1 mouse cellular context compared by ENCODE assay signal in genomic region chr13:100743346-100744035, GRCm38 (mm10).
TF ChIP-seq lines count a peak whose summit lies in the region.

No protein-coding gene starts in this region.

TF ChIP-seq in MEL, 35 proteins besides CTCF, POLR2A, EP300 and RAD21 (continued from another document):
- TF ChIP-seq RCOR1 (IDR thresholded peaks at IDR 0.05; ENCODE audit: low read depth, low read length) (peak; percentile 39; the same call in 1 of the 2 replicates), KAT2A (conservative IDR thresholded peaks at IDR 0.05; ENCODE audit: low read depth, low read length) (no peak), CHD1 (IDR thresholded peaks at IDR 0.05; ENCODE audit: low read depth, low read length) (no peak), MAFK (IDR thresholded peaks at IDR 0.05; ENCODE audit: borderline replicate concordance, low read depth, low read length) (no peak), POLR2AphosphoS5 (IDR thresholded peaks at IDR 0.05; ENCODE audit: borderline replicate concordance, low read depth, low read length) (no peak), MYB (IDR thresholded peaks at IDR 0.05; ENCODE audit: low read depth, low read length) (no peak), UBTF (IDR thresholded peaks at IDR 0.05; ENCODE audit: borderline replicate concordance, insufficient read depth, low read depth, low read length) (no peak), E2F4 (IDR thresholded peaks at IDR 0.05; ENCODE audit: borderline replicate concordance, low read depth, low read length) (no peak), ELF1 (IDR thresholded peaks at IDR 0.05; ENCODE audit: low read depth, low read length) (no peak), MAZ (IDR thresholded peaks at IDR 0.05; ENCODE audit: low read depth, low read length) (no peak), TAL1 (IDR thresholded peaks at IDR 0.05; ENCODE audit: low read length) (peak; percentile 78), MYC (IDR thresholded peaks at IDR 0.05; ENCODE audit: low read depth, low read length) (peak; percentile 23; the same call in 1 of the 2 replicates), MAX (IDR thresholded peaks at IDR 0.05; ENCODE audit: low read length) (no peak), SMC3 (IDR thresholded peaks at IDR 0.05; ENCODE audit: low read depth, low read length) (no peak), SIN3A (IDR thresholded peaks at IDR 0.05; ENCODE audit: low read length) (peak; percentile 71; the same call in 1 of the 2 replicates), BHLHE40 (IDR thresholded peaks at IDR 0.05; ENCODE audit: borderline replicate concordance, low read depth, low read length) (no peak), MEF2A (IDR thresholded peaks at IDR 0.05; ENCODE audit: extremely low read depth, insufficient replicate concordance, low read depth, low read length, poor library complexity, severe bottlenecking) (no peak), GABPA (IDR thresholded peaks at IDR 0.05; ENCODE audit: low read depth, low read length) (no peak), ETS1 (IDR thresholded peaks at IDR 0.05; ENCODE audit: low read depth, low read length) (peak; percentile 92), ZKSCAN1 (IDR thresholded peaks at IDR 0.05; ENCODE audit: low read depth, low read length) (no peak), JUND (IDR thresholded peaks at IDR 0.05; ENCODE audit: low read depth, low read length) (no peak), TBP (IDR thresholded peaks at IDR 0.05; ENCODE audit: low read depth, low read length) (no peak), USF1 (IDR thresholded peaks at IDR 0.05; ENCODE audit: low read depth, low read length) (no peak), ZNF384 (IDR thresholded peaks at IDR 0.05; ENCODE audit: low read depth, low read length) (peak; percentile 98)
